Mouse (Mus musculus) gastrocnemius, postnatal 14 days (tissue): ENCODE measurements around the gene Gm1330. TPM values are rescaled to one million over a fixed set of nuclear protein-coding genes. Genes with fewer than 3 reads are reported as not detected.
"Not testable (repeated sequence)": the region's sequence is repeated elsewhere in the genome, so short reads cannot be mapped to it uniquely, and the experiment has no call there.

Experiments
- DNase-seq: peaks from one replicate; pipeline ENCODE4 v3.0.0; 2021; ENCODE audit warnings: mixed read lengths
- intact Hi-C: fragments of 180-260 bp; cut with DNase I; formaldehyde crosslinking; loops from one replicate; pipeline ENCODE4 v1.15.1; 2025; ENCODE audit warnings: low total_unique reads
- long read RNA-seq, 2 experiments: library from polyadenylated mRNA; stranded (forward); transcript quantifications; one replicate each; pipeline ENCODE4 v2.0.0; 2021
- total RNA-seq, 2 experiments: library from RNA; stranded (reverse); gene quantifications; 2 replicates each; pipeline ENCODE4 v1.2.3; 2021

The Gm1330 gene
- total RNA-seq = not detected
- long read RNA-seq, experiment 1 = 0 reads
- long read RNA-seq, experiment 2 = 0 reads

- no peak for DNase-seq
- intact Hi-C loops = no loop called here
Observed at GRCm38 (mm10) chr2:149003151-149003550, at the start of gene Gm1330. TSS of gene Gm1330 (minus strand) at chr2:149003251.

- intact Hi-C loops, DNase-seq: not testable (repeated sequence)
Observed at GRCm38 (mm10) chr2:149017137-149017536, 14.1 kb upstream of the Gm1330 start, which contains the start of gene Gm10750. TSS of gene Gm10750 (minus strand) at chr2:149017237.

- intact Hi-C loops = no loop called here
- no peak for DNase-seq
Observed at GRCm38 (mm10) chr2:149004826-149005225, 1.8 kb upstream of the Gm1330 start.

GRCm38 (mm10) chr2:148995133-148995532, 7.9 kb downstream of the Gm1330 start:
- intact Hi-C loops = no loop called here
- no peak for DNase-seq

Other genes starting within 250 kb of the Gm1330 start
- gene Cst11, start 231.8 kb downstream of the Gm1330 start, total RNA-seq = not detected
- gene 8030411F24Rik, start 221.2 kb downstream of the Gm1330 start, total RNA-seq = not detected
- not detected for gene Cst12, start 213.9 kb downstream of the Gm1330 start, total RNA-seq
- not detected for gene Cst8, start 204.5 kb downstream of the Gm1330 start, total RNA-seq
- not detected for gene Cst13, start 183.2 kb downstream of the Gm1330 start, total RNA-seq
- gene Cst9, start 168.1 kb downstream of the Gm1330 start, total RNA-seq = not detected
- gene 9230104L09Rik, start 138.2 kb downstream of the Gm1330 start, total RNA-seq = 1 to 10 TPM in 1 of 2 experiments, under 1 TPM in 1; 0.53 to 1.5 TPM
- gene Cst3, start 127.6 kb downstream of the Gm1330 start, total RNA-seq = 100 to 1,000 TPM; 488 to 506 TPM
- not detected for gene Gm10750, start 14.0 kb upstream of the Gm1330 start, total RNA-seq